Mouse (Mus musculus): Measurements from ENCODE around the gene Det1.

DNA sequence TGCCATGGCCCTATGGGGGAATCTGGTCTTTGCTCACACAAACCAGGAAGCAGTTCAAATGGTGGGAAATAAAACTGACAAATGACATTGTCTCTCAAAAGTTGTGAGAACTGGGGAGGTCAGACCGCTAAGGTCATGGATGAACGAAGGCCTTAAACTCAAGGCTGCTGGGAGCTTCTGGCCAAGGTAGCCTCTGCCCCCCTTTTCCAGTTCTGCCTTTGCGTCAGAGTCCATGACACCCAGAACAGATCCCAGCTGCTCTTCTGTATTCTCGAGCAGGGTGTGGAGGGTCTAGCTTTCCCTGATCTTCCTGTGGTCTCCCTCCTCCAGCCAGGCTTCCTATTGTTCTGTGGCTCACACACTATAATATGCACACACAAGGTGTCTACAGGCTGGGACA is 39.9 kb downstream of the Det1 start:
- no peak for TF ChIP-seq POLR2A (IDR thresholded peaks at IDR 0.05; ENCODE audit: insufficient read depth, low read length)
- no peak for TF ChIP-seq CTCF (IDR thresholded peaks at IDR 0.05; ENCODE audit: low read depth, low read length)
